Mouse (Mus musculus) heart, adult 2 months (tissue): ENCODE measurements around the gene Elmod2.

ENCODE experiments used
- CTCF ChIP-seq: fragments of 200-600 bp; IDR thresholded peaks from 2 replicates; pipeline ENCODE4 v1.8.1; 2022; ENCODE audit warnings: antibody characterized with exemption, mild to moderate bottlenecking, moderate library complexity
- POLR2A ChIP-seq: fragments of 200-500 bp; IDR thresholded peaks from 2 replicates; pipeline ENCODE4 v1.6.1; 2011; ENCODE audit warnings: mild to moderate bottlenecking, low read depth, low read length, control low read depth; ENCODE audit not compliant: insufficient read depth

- TF ChIP-seq CTCF (no peak), POLR2A (no peak)
These were observed 16.0 kb upstream of the Elmod2 start, which contains the start of gene Mgat4d for GRCm38 (mm10) chr8:83348263-83348662.
